Mouse (Mus musculus): ENCODE data around the gene Aox2. TPM values are rescaled to one million over a fixed set of nuclear protein-coding genes. Genes with fewer than 3 reads are reported as not detected.

Aox2 gene
- polyA plus RNA-seq, 1 experiment from 2014 or later: not detected

DNA sequence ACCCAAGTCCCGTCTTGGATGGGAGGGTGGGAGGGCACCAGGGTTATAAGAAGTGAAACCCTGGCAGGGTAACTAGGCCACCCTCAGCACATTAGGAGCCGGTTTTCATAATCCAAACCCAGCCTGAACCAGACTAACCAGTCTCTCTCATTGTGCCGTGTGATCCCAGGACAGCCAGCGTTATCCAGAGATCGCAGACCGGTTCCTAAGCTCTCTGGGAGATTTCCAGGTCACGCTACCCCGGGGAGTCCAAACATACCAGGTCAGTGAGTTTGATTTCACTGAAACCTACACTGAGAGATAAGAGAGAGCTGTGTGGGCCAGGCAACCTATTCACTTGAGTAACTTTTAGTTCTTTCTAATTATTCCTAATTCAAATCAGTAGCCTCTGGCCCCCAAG lies 29.1 kb downstream of the Aox2 start:
- Histone ChIP-seq H3K4me2 (no peak overlapping the region), H3K27ac (replicated peaks) (no peak overlapping the region), H3K36me3 (no peaks in the 10 kb centered on the region), H3K27me3 (replicated peaks) (0 out of 2 replicates have a peak, but pooled peaks cover 4% of the 10 kb centered on the region), H3K9ac (no peak overlapping the region), H3K9me3 (no peaks in the 10 kb centered on the region), H3K4me1 (peaks cover 24% of the 10 kb centered on the region), H3K4me3 (no peak overlapping the region)
- WGBS: 58% methylated on average over 8 of the region's 8 CpGs
- no peak for ATAC-seq (ENCODE audit: extremely low read depth, insufficient number of reproducible peaks, low FRiP score, low TSS enrichment)

DNA sequence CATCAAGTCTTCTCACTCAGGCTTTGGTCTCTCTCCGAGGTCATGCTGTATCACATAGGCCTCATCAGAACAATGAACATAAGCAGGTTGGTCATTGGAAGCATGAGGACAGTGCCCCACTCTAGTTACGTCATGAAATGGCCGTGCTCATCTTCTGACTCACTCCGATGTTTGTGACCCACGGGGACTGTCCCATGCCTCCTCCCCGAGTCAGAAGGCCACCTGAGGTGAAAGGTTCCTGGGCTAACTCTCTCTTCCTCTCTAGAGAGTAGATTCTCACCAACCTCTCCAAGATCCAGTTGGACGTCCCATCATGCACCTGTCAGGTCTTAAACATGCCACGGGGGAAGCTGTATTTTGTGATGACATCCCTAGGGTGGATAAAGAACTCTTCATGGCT lies 30.5 kb downstream of the Aox2 start:
- no peak overlapping the region for H3K4me3 ChIP-seq
- no peak overlapping the region for H3K4me2 ChIP-seq
- H3K9ac ChIP-seq: no peak overlapping the region
- H3K4me1 ChIP-seq: peaks cover 17% of the 10 kb centered on the region
- no peak for ATAC-seq (ENCODE audit: extremely low read depth, insufficient number of reproducible peaks, low FRiP score, low TSS enrichment)
- no peaks in the 10 kb centered on the region for H3K36me3 ChIP-seq
- H3K27me3 ChIP-seq (replicated peaks): 0 out of 2 replicates have a peak, but pooled peaks cover 4% of the 10 kb centered on the region
- H3K27ac ChIP-seq (replicated peaks): no peak overlapping the region
- 81% methylated on average over 8 of the region's 8 CpGs for WGBS
- no peaks in the 10 kb centered on the region for H3K9me3 ChIP-seq

DNA sequence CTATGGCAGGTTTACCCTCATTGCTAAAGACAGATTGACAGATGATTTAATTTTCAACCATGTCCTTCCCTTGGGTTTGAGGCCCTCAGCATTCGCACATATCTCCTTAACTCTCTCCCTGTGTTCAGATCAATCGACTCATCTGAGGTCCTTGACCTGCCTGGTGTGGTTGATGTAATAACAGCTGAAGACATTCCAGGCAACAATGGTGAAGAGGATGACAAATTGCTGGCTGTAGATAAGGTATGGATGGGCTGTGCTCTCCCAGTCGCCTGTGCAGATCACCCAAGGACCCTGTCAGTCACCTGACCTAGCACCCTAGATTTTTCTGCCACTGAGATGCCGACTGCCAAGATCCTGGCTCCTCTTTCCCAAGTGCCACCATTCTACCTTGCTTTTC lies 31.7 kb downstream of the Aox2 start:
- Histone ChIP-seq H3K27me3 (replicated peaks) (0 out of 2 replicates have a peak, but pooled peaks cover 4% of the 10 kb centered on the region), H3K4me1 (peaks cover 6% of the 10 kb centered on the region; the same call in 1 of the 2 replicates), H3K9me3 (no peaks in the 10 kb centered on the region), H3K36me3 (no peaks in the 10 kb centered on the region), H3K4me3 (no peak overlapping the region), H3K9ac (no peak overlapping the region), H3K4me2 (no peak overlapping the region), H3K27ac (replicated peaks) (no peak overlapping the region)
- 29% methylated on average over 4 of the region's 4 CpGs for WGBS
- no peak for ATAC-seq (ENCODE audit: extremely low read depth, insufficient number of reproducible peaks, low FRiP score, low TSS enrichment)

DNA sequence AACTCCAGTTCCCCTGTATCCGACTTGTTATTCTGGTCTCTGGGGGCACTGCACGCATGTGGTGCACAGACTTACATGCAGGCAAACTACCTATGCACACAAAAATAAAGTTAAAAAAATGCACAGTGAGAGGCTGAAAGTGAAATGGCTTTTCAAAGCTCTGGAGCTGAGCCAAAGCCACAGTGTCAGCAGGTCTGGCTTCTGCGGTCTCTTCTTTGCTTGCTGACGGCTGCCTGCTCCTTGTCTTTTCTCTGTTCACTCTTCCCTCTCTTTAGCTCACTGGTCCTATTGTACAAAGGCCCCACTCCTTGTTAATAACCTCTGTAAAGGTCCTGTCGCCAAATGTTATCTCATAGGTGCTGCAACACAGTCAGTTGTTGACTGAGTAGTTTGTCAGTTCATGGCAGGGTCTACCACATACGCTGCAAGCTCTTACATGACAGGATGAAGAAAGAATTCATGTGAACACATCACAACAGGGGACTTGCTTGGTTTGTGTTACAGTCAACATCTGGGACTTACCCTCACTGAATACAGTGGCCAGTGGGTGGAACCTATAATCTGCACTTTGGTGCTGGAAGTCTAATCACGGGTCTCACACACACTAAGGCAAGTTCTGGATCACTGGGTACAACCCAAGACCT lies 33.2 kb downstream of the Aox2 start:
- ATAC-seq (ENCODE audit: extremely low read depth, insufficient number of reproducible peaks, low FRiP score, low TSS enrichment): no peak
- Histone ChIP-seq H3K9me3 (no peaks in the 10 kb centered on the region), H3K27ac (replicated peaks) (no peak overlapping the region), H3K4me2 (no peak overlapping the region), H3K4me3 (no peak overlapping the region), H3K27me3 (replicated peaks) (0 out of 2 replicates have a peak, but pooled peaks cover 4% of the 10 kb centered on the region), H3K4me1 (peaks cover 4% of the 10 kb centered on the region; the same call in 1 of the 2 replicates), H3K36me3 (no peaks in the 10 kb centered on the region), H3K9ac (no peak overlapping the region)
- 51% methylated on average over 7 of the region's 7 CpGs for WGBS

DNA sequence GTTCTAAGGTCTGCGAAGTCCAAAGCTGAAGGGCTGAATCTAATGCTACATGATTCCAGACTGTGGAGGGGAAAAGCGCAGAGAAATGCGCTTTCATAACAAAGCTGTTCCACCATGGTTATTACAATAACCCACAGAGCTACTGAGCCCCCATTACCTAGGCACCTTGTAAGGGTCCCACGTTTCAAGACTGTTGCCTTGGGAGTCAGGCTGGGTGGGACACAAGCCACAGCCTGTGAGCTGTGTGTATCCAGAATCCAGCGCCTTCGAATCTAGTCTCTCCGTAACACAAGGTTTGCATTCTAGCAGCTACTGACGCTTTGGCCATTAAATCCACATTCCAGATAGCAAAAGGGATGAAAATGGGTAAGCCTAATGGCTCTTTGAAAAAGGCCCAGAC lies 35.0 kb downstream of the Aox2 start:
- no peak overlapping the region for H3K9ac ChIP-seq
- no peak overlapping the region for H3K27ac ChIP-seq (replicated peaks)
- no peak overlapping the region for H3K4me2 ChIP-seq
- no peak overlapping the region for H3K4me3 ChIP-seq
- H3K4me1 ChIP-seq: peaks cover 2% of the 10 kb centered on the region; the same call in 1 of the 2 replicates
- ATAC-seq (ENCODE audit: extremely low read depth, insufficient number of reproducible peaks, low FRiP score, low TSS enrichment): no peak
- no peaks in the 10 kb centered on the region for H3K36me3 ChIP-seq
- H3K9me3 ChIP-seq: no peaks in the 10 kb centered on the region
- whole genome bisulfite sequencing: 84% methylated on average over 8 of the region's 8 CpGs
- H3K27me3 ChIP-seq (replicated peaks): no peaks in the 10 kb centered on the region

DNA sequence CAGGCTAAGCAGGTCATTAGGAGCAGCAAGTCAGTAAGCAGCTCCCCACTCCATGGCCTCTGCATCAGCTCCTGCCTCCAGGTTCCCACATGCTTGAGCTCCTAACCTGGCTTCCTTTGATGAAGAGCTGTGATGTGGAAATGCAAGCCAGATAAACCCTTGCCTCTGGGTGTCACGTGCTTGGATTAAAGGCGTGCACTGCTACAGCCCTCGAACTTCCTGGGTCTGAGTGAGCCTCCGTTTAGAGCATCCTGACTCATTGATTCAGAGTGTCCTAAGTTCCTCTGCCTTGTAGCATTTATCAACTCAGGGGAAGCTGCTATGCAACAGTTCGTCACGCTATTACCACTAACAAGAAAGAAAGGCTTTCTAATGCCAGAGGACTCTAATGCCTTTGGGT lies 37.4 kb downstream of the Aox2 start:
- WGBS: 65% methylated on average over 6 of the region's 6 CpGs

DNA sequence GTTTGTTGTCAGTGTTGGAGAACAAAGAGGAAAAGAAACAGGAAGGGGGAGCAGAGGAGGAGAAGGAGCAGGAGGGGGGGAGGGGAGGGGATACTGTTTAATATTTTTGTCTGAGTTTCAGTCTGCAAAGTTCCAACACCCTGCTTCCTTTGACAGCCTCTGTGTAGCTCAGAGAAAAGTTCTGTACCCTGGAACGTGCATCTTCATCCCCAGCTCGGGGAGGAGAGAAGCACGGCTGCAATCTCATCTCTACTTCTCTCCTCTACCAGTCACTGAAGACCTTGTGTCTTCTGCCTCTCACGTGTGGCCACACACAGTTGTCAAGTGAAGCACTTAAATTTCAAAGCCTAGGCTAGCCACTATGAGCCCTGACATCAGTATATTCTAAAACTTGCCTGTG lies 55.1 kb downstream of the Aox2 start:
- peak overlapping the region; percentile 57 for H3K4me2 ChIP-seq
- H3K4me3 ChIP-seq: peak overlapping the region; percentile 26
- no peak for ATAC-seq (ENCODE audit: extremely low read depth, insufficient number of reproducible peaks, low FRiP score, low TSS enrichment)
- H3K36me3 ChIP-seq: no peaks in the 10 kb centered on the region
- peaks cover 6% of the 10 kb centered on the region for H3K4me1 ChIP-seq
- H3K27me3 ChIP-seq (replicated peaks): no peaks in the 10 kb centered on the region
- peaks cover 3% of the 10 kb centered on the region; the same call in 1 of the 2 replicates for H3K9me3 ChIP-seq
- peak overlapping the region; percentile 60 for H3K9ac ChIP-seq
- 24% methylated on average over 4 of the region's 4 CpGs for WGBS
- H3K27ac ChIP-seq (replicated peaks): no peak overlapping the region

More for the DNA sequence above, 37.4 kb downstream of the Aox2 start:
- Histone ChIP-seq H3K36me3 (no peaks in the 10 kb centered on the region), H3K9me3 (no peaks in the 10 kb centered on the region), H3K4me2 (no peak overlapping the region), H3K27ac (replicated peaks) (no peak overlapping the region), H3K4me1 (peaks cover 2% of the 10 kb centered on the region; the same call in 1 of the 2 replicates), H3K4me3 (no peak overlapping the region), H3K27me3 (replicated peaks) (no peaks in the 10 kb centered on the region), H3K9ac (no peak overlapping the region)
- no peak for ATAC-seq (ENCODE audit: extremely low read depth, insufficient number of reproducible peaks, low FRiP score, low TSS enrichment)

DNA sequence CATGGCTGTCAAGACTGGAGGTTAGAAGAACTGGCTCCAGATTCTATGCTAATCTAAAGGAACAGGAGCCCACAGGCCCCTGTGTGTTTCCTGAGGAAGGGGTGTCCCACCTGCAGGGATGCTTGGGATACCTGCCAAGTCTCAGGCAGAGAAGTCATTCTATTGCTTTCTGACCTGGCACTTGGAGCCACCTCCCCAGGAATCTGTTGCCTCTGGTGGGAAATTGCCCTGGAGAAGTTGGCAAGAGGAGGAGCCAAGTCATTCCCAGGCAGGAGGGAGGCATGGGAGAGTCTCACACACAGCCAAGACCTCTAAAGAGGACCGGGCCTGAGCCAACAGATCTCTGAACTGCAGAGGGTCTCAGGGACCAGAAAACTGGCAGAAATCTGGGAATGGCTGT lies 61.8 kb downstream of the Aox2 start:
- ATAC-seq (ENCODE audit: extremely low read depth, insufficient number of reproducible peaks, low FRiP score, low TSS enrichment): no peak
- H3K4me2 ChIP-seq: no peak overlapping the region
- H3K4me1 ChIP-seq: peaks cover 6% of the 10 kb centered on the region
- no peaks in the 10 kb centered on the region for H3K36me3 ChIP-seq
- H3K27ac ChIP-seq (replicated peaks): no peak overlapping the region
- no peak overlapping the region for H3K9ac ChIP-seq
- whole genome bisulfite sequencing: 50% methylated on average over 1 of the region's 1 CpGs
- no peak overlapping the region for H3K4me3 ChIP-seq
- peaks cover 3% of the 10 kb centered on the region; the same call in 1 of the 2 replicates for H3K9me3 ChIP-seq
- no peaks in the 10 kb centered on the region for H3K27me3 ChIP-seq (replicated peaks)

DNA sequence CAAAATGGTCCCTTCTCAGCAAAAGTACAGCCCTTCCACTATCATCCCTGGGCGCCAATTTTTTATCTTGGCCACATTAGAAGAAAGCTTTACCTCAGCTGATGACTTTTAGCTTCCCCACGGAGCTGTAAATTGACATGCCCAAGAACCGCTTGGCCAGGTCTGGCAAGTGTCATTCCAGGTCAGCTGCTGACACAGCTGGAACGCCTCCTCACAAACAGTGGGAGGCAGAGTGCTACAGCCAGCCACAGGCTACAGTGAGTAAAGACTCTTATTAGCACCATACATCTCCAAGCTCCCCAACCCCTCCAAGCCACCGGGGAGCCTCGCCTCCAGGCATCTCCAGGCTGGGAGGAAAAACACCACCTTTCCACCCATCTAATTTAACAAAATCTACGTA lies 63.5 kb downstream of the Aox2 start:
- ATAC-seq (ENCODE audit: extremely low read depth, insufficient number of reproducible peaks, low FRiP score, low TSS enrichment): no peak
- 12% methylated on average over 7 of the region's 7 CpGs for WGBS
- H3K27me3 ChIP-seq (replicated peaks): no peaks in the 10 kb centered on the region
- peaks cover 3% of the 10 kb centered on the region; the same call in 1 of the 2 replicates for H3K9me3 ChIP-seq
- H3K9ac ChIP-seq: no peak overlapping the region
- no peak overlapping the region for H3K4me3 ChIP-seq
- H3K36me3 ChIP-seq: no peaks in the 10 kb centered on the region
- peaks cover 6% of the 10 kb centered on the region for H3K4me1 ChIP-seq
- H3K27ac ChIP-seq (replicated peaks): no peak overlapping the region
- H3K4me2 ChIP-seq: no peak overlapping the region

DNA sequence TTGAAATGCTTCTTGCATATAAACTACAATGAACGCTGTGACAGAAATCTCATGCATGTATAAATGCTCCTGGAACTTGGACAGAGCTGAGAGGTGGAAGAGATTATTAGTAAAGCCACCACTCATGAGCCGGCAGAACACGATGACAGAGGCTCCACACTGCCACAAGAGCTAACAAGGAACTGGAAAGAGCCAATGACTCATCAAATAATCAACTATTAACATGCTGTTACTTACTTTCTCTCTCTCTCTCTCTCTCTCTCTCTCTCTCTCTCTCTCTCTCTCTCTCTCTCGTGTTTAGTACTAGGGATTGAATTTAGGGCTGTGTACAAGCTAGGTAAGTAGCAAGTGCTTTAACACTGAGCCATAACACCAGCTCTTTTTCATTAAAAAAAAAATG lies 65.7 kb downstream of the Aox2 start:
- H3K4me1 ChIP-seq: peaks cover 6% of the 10 kb centered on the region
- H3K36me3 ChIP-seq: no peaks in the 10 kb centered on the region
- 70% methylated on average over 4 of the region's 4 CpGs for WGBS
- H3K9ac ChIP-seq: no peak overlapping the region
- no peaks in the 10 kb centered on the region for H3K9me3 ChIP-seq
- H3K27me3 ChIP-seq (replicated peaks): no peaks in the 10 kb centered on the region
- no peak overlapping the region for H3K27ac ChIP-seq (replicated peaks)
- no peak overlapping the region for H3K4me2 ChIP-seq
- no peak overlapping the region for H3K4me3 ChIP-seq
- ATAC-seq (ENCODE audit: extremely low read depth, insufficient number of reproducible peaks, low FRiP score, low TSS enrichment): no peak

DNA sequence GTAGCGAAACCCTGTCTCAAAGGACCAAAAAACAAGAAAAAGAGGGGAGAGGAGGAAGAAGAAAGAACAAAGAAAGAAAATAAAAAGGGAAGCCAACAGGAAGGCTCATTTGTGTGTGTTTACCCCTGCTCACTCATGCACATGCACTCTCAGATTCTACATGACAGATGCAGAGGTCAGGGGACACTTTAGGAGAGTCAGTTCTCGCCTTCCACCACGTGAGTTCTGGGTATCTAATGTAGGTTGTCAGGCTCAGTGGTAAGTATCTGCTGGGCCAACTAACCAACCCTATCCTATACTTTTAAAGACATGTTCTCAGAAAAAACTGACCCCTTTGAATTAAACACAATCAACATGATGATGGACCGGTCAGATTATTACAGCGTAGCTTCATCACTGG lies 66.4 kb downstream of the Aox2 start:
- Histone ChIP-seq H3K4me1 (peaks cover 6% of the 10 kb centered on the region), H3K4me2 (no peak overlapping the region), H3K4me3 (no peak overlapping the region), H3K27me3 (replicated peaks) (no peaks in the 10 kb centered on the region), H3K9ac (no peak overlapping the region), H3K9me3 (no peaks in the 10 kb centered on the region), H3K27ac (replicated peaks) (no peak overlapping the region), H3K36me3 (no peaks in the 10 kb centered on the region)
- ATAC-seq (ENCODE audit: extremely low read depth, insufficient number of reproducible peaks, low FRiP score, low TSS enrichment): no peak
- 80% methylated on average over 5 of the region's 5 CpGs for WGBS

DNA sequence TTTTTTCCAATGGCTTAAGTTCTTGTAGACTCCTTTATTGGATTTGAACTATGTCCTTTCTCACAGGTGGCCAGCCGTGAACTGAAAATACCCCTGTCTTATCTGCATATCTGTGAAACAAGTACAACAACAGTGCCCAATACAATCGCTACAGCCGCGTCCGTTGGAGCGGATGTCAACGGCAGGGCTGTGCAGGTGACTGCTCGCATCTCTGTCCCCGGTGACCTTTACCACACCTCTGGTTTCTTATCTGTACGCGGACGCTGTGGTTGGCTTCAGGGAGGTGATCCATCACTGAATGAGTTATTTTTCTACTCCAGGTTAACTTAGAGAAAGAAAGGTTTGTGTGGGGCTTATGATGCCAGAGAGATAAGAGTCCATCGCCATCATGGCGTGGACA lies 68.0 kb downstream of the Aox2 start:
- H3K4me2 ChIP-seq: no peak overlapping the region
- WGBS: 72% methylated on average over 14 of the region's 14 CpGs
- H3K9ac ChIP-seq: no peak overlapping the region
- no peak overlapping the region for H3K27ac ChIP-seq (replicated peaks)
- no peaks in the 10 kb centered on the region for H3K36me3 ChIP-seq
- H3K27me3 ChIP-seq (replicated peaks): no peaks in the 10 kb centered on the region
- peaks cover 6% of the 10 kb centered on the region for H3K4me1 ChIP-seq
- no peak overlapping the region for H3K4me3 ChIP-seq
- no peak for ATAC-seq (ENCODE audit: extremely low read depth, insufficient number of reproducible peaks, low FRiP score, low TSS enrichment)
- H3K9me3 ChIP-seq: no peaks in the 10 kb centered on the region

Measured in heart, embryonic 13.5 days (tissue).